Mouse (Mus musculus) brain, embryonic 14.5 days (tissue): Measurements from ENCODE around the gene 1700021F07Rik.

Source experiments
- CTCF ChIP-seq: fragments of 200-500 bp; IDR thresholded peaks from 2 replicates; pipeline ENCODE4 v1.5.1; 2012; ENCODE audit warnings: inconsistent platforms, mild to moderate bottlenecking, moderate library complexity, borderline replicate concordance; ENCODE audit not compliant: insufficient read depth, insufficient read length; ENCODE audit errors: extremely low read depth
- POLR2A ChIP-seq: fragments of 200-500 bp; IDR thresholded peaks from 2 replicates; pipeline ENCODE4 v1.6.1; 2012; ENCODE audit warnings: mild to moderate bottlenecking, inconsistent platforms, borderline replicate concordance; ENCODE audit not compliant: poor library complexity, insufficient read depth, insufficient read length, severe bottlenecking; ENCODE audit errors: extremely low read depth

- TF ChIP-seq POLR2A (no peak), CTCF (no peak)
These were observed 6.1 kb upstream of the 1700021F07Rik start for GRCm38 (mm10) chr2:173516150-173516855.
